Mouse (Mus musculus): ENCODE results near the gene Socs4. TPM values are rescaled to one million over a fixed set of nuclear protein-coding genes. Genes with fewer than 3 reads are reported as not detected.

Gene Socs4
- 1.8 TPM in 2 replicates for polyA plus RNA-seq (2012; rRNA removed)

DNA sequence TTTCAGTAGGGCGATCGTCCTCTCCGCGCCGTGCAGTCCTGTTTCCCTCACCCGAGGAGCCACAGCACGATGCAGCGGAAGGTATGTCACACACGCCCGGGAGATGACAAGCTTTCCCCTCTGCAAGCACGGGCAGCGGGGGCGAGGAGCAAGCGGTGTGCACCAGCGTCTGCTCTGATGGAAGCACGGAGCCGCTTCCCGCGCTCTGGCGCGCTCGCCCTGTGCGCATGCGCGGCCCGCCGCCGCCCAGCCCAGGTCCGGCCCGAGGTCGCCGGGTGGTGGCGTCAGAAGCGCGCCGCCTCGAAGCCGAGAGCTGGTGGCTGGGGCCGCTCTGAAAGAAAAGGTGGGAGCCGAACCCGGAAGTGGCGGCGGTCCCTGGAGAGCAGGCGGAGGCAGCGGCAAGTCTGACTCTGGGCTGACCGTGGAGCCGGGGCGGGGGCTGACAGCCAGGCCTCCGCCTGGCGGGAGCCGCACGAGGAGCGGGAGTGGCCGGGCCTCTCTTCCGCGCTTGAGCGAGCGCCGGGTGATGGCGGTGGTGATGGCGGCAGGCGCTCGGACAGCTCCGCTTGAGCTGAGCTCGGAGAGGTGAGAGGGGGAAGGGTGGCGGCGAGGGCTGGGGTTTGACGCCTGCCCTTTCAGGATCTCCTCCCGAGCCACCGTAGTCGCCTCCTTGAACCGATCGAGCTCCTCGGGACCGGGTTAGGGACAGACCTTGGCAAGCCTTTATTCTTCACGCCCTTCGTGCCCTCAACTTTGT is at the start of gene Socs4, which contains the start of gene Wdhd1:
Socs4 (plus strand) TSS at position 295 of the 757 bp plus-strand sequence.
Wdhd1 (minus strand) TSS at position 221 of the 757 bp plus-strand sequence.

DNA sequence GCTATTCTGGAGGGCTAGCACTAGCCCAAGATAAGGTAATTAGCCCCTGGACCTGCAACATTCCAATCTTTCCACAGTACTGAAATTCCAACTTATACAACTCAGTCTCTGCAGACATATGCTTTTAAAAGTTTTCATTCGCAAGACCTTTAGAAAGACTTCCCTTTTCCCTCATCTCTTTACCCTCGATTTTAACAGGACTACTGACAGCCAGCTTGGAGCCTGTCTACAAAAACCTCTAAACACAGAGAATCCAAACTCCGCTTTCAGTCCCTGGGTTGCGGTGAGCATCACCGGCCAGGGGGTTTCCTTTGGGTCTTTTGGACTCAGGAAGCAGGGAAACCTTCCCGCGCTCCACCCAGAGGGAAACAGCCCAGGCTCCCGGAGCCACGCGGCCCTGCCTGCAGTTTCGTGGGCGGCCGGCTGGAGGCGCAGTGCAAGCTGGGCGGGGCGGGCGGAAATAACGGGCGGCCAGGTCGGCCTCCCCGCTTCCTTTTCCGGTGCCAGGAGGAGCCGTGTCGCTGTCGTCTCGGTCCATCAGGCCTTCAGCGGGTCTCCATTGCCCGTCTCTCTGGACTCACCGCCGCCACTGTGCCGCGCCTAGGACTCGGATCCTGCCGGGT is 21.2 kb downstream of the Socs4 start, which contains the start of gene Mapk1ip1l:
Mapk1ip1l (plus strand) TSS at position 482 of the 623 bp plus-strand sequence.

Other genes starting within 250 kb of the Socs4 start
- 20.9 and 25.9 TPM in 2 replicates for gene Gch1, start 87.5 kb upstream of the Socs4 start, polyA plus RNA-seq (2012; rRNA removed)
- gene Wdhd1, start 74 bp upstream of the Socs4 start, polyA plus RNA-seq (2012; rRNA removed), result 1.5 TPM in 2 replicates
- 33.7 and 36.2 TPM in 2 replicates for gene Mapk1ip1l, start 21.3 kb downstream of the Socs4 start, polyA plus RNA-seq (2012; rRNA removed)
- gene Lgals3, start 90.8 kb downstream of the Socs4 start, polyA plus RNA-seq (2012; rRNA removed), result 3,104 and 3,126 TPM in 2 replicates
- 2.0 and 2.3 TPM in 2 replicates for gene Dlgap5, start 141.5 kb downstream of the Socs4 start, polyA plus RNA-seq (2012; rRNA removed)
- gene Fbxo34, start 173.5 kb downstream of the Socs4 start, polyA plus RNA-seq (2012; rRNA removed), result 16.2 and 21.9 TPM in 2 replicates

Data from colon, adult 2 months (tissue).